Mouse (Mus musculus): ENCODE results near the gene Fam198b.

Gene Fam198b

GRCm38 (mm10) chr3:79989911-79990310 lies 105.6 kb downstream of the Fam198b start:
- no peak for DNase-seq

GRCm38 (mm10) chr3:79990480-79990879 lies 106.1 kb downstream of the Fam198b start:
- DNase-seq = no peak

DNA sequence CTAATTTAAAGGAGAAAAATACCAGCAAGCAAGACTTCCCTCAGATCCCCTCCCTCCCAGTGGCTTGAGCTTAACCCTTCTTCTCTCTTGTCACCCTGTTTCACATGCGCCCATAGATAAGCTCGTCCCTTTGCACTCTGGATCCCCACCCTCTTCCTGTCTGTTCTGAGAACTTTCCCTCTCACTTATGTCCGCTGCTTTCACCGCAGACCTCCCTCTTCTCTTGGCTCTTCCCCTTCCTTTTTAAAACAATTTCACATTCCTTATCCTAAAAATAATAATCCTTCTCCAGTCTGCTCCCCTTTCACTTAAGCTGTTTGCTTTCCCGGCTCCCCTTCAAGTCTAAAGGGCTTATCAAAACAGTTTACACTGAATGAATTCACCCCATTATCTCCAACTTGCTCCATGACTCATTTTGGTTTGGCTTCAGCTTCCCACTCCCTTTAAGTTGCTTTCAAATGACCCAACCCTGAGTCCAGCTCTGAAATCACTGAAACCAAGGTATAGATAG lies 109.8 kb downstream of the Fam198b start:
- DNase-seq = no peak

DNA sequence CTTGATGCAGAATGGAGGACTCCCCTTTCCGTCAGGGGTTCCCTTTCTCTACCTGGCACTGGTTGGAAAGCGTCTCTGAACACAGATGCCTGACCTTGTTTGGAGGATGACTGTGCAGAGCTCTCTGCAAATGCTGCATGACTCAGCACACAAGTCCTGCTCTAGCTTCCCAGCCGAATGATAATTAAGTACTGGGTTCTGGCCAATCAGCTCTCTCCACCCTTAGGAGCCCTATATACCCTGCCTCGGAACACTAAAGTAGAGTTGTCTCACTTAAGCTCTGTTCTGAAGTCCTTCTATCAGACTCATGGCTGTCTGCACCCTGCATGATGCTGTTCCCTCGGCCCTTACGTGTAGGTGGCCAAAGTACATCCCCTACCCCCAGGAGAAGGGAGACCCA lies 111.4 kb downstream of the Fam198b start:
- DNase-seq = no peak

All from cerebellum, adult 9-10 months (tissue).